Mouse (Mus musculus) adrenal gland, adult 8-10 months (tissue): ENCODE measurements at regions not wholly inside any gene's neighbourhood (a gene's known extent, or its start where the extent isn't known, plus 50 kb on each side); places are given as distances from the start of the nearest gene placed in this dataset.

Source experiments
- DNase-seq: peaks from one replicate; pipeline ENCODE4 v3.0.0; 2022

DNA sequence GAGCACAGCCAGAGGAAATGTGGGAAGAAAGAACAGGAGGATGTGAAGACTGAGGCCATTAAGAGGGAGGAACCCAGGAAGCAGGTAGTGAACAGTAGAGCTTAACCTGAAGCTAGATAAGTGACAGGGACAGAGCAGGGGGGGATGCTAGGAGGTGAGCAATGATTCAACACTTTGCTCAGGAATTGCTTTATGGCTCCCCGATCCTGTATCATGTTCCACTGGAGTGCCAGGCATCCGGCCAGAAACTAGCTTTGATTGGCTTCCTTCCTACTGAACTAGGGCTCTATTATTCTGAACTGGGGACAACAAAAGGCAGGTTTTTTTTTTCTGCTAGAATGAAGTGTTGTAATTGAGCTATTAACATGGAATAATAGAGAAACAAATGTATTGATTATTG is 493.1 kb upstream of the Fat3 start:
- no peak for DNase-seq

- no peak for DNase-seq
Observed at GRCm38 (mm10) chr9:16988114-16988513, 487.0 kb upstream of the Fat3 start.

DNA sequence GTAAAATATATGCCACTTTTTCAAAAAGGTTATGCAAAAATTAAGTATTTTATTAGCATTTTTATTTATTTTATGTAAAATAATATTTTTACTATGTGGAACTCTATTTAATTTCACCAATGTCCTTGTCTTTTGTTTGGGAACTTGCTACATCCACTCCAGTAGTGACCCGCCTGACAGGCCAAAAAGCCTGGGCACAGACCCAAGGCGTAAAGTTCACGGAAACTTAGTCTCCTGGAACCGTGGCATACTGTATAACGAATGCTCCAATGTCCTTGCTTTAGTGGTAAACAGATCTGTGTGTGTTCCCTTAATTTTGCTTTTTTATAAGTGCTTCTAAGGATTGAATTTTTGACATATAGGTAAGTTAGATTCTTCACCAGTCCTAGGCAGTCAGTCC is 476.2 kb upstream of the Fat3 start:
- peak; percentile 10 for DNase-seq

DNA sequence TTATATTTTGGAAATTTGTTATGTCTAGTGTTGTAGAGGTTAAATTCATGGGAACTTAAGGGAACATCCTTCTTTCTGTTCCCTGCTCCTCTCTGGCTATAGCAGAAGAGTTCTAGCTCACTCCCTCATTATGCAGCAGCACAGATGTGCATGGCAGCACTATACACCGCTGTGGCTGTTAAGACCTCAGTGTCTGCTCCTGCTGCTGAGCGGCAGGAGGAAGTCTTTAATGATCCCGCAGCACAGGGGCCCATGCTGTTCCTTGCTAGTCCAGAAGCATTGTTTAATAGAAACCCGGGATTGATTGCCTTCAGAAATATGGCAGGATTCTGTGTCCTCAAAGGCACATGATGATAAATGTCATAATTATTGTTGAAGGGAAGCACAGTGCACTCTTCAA is 469.3 kb upstream of the Fat3 start:
- no peak for DNase-seq

- DNase-seq: no peak
Observed at GRCm38 (mm10) chr9:16933602-16934001, 432.5 kb upstream of the Fat3 start.

DNA sequence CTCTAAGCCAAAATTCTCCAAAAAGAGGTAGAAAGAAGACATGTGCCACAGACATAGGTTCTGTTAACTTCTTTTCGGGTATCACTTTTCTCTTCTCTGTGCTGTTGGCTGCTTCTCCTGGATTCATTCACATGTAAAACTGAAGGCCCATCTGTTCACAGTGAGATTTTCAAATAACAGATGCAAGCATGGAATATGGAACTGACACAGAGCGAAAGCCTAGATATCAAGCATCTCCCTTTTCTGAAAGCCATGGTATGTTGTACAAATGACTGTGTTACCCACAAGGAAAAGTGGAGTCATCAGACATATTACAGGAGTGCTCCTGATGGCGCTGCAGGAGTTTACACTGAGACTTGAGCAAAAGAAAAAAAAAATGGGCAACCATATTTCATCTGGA is 430.5 kb upstream of the Fat3 start:
- no peak for DNase-seq

DNA sequence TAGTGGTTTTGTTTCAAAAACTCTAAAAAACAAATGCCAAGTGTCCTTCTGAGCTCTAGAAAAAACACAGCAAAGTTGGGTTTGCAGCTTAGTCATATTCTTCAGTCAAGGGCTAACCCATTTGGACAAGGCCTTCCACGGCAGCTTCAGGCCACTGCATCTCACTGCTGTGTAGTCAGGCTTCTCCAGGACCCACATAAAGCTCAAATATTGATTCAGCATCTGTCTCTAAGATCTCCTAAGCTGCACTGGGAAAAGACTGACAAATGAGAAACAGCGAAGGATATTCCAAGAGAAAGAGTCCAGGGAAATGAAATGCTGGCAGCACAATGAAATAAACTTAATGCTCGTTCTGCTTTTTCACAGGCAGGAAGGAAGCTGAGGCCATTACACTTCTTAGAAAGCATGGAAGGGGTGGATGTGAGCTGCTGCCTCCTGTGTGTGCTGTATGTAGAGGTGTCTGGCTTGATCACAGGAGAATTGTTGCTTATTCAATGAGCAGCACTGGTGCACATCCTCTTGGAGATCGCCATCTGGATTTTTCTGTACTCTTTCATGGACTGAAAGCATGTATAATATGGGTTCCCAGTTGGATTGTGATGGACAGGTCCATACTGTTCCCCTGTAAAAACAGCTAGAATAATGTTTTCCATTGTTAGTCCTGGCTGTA is 425.4 kb upstream of the Fat3 start:
- DNase-seq: no peak

GRCm38 (mm10) chr9:16925279-16925678 is 424.2 kb upstream of the Fat3 start:
- no peak for DNase-seq

DNA sequence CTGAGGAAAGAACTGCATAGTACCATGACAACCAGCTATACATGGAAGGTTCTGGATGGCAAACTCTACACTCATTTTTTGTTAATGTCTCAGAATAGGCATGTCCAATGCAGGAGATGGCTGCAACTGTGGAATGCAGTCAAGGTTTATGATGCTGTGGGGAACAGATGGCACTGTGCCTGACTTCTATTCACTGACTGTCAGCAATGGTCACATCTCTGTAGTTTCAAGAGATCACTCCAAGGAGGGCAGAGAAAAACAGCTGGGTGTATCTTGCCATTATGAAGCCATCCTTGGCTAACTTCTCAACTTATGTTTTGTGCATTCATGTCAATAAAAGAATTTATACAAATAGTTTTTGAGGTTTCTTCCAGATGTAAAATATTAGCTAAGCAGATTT is 405.1 kb upstream of the Fat3 start:
- no peak for DNase-seq

DNA sequence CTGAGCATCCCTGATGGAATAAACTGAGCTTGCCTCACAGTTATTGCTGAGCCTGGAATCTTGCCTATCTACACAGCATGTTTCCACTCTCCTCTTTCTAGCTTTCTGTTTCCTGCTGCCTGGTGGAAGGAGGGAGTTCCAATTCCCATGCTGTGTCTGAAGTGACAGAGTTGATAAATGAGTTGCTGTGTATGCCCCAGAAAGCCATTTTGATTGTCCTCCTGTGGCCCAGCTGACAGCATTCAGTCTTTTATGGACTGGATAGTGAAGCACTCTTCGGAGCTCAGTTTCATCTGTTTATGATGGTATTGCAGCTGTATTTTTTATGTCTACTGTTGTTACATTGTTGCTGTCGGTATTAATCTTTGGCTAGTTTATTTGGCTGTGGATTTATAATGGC is 398.0 kb upstream of the Fat3 start:
- DNase-seq: no peak

DNA sequence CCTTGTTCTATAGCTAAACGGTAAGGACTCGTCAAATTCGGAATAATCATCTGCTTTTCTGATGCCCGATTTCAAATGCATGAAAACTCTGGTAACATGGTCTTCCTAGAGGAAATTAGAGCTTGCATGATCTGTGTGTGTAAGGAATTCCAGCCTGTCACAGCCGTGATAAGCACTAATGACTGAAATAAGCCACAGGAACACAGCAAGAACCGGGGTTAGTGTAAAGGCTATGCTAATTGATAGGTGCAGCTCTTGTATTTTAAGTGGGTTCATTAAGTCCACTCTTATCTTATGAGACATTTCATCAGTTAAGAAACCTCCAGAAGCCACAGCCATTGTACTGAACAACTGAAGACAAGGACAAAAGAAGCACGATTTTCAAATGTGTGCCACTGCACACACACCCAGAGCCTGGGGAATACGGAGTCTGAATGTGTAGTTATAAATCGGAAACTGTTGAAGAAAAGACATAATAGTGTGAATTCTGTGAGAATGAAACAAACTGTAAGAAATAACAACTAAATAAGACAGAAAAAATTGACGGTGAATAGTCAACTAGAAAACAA is 351.5 kb upstream of the Fat3 start:
- no peak for DNase-seq

GRCm38 (mm10) chr9:16808494-16808893 is 307.4 kb upstream of the Fat3 start:
- no peak for DNase-seq

DNA sequence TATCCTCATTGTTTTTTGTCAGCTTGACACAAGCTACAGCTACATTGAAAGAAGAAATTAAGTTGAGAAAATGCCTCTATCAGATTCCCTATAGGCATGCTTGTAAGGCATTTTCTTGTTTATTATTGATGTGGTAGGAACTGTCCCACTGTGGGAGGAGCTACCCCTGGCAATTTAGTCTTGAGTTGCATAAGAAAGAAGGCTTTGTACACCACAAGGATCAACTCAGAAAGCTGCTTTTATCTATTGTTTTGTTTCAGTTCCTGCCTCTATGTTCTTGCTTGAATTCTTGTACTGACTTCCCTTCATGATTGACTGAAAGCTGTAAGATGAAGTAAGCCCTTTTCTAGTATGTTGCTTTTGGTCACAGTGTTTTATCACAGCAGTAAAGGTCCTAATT is 271.8 kb upstream of the Fat3 start:
- no peak for DNase-seq

GRCm38 (mm10) chr9:16727653-16728052 is 226.6 kb upstream of the Fat3 start:
- no peak for DNase-seq

DNA sequence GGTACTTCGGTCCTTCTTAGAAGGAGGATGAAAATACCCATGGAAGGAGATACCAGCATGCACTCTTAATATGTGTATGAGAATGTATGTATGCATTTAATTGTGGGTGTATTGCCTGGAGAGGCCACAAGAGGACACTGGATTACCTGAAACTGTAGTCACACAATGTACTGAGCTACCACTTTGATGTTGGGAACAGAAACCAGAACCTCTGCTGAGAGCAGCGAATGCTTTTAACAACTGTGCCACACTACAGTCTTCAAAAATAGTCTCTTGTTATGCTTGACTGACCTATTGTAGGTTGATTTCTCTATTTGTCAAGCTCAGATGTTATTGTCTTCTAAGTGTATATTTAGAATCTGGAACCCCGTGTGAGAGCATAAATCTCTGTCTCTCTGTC is 201.3 kb upstream of the Fat3 start:
- DNase-seq: no peak

DNA sequence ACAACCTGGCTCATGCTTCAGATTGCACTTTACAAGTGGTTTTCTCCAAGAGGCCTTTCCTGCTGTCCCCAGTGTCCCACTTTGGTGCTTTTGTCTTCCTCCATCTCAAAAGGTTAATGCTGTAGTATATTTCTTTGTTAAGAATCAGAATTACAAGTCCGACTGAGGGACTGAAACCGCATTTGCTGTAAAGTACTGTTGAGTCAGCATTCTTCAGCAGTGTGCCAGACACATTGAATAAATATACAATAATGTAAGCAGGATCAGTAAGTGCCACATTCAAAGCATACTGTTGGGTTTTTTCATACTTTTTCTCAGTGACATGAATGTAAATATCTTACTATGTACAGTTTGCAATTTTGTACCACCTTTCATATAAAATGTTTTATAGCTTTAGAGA is 160.4 kb upstream of the Fat3 start:
- no peak for DNase-seq

DNA sequence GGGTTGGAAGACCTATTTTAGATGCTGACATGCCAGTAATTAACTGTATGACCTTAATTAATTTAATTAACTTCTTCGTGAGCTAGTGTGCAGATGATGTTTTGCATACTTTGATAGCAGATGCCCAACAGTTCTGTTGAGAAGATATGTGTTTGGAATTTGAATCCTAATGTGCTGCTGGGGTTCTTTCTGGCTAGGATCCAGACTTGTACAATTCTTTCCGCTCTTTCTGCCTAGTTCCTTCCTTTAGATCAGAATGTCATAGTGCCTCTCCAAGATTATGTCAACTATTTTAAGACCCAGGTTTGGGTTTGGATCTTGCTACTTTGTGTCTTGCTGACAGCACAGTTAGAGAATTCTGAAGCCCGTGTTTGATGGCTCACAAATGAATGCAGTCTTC is 159.9 kb upstream of the Fat3 start:
- DNase-seq: no peak
